Comparison of ENCODE assay signal across 7 mouse cellular contexts in the genomic region with DNA sequence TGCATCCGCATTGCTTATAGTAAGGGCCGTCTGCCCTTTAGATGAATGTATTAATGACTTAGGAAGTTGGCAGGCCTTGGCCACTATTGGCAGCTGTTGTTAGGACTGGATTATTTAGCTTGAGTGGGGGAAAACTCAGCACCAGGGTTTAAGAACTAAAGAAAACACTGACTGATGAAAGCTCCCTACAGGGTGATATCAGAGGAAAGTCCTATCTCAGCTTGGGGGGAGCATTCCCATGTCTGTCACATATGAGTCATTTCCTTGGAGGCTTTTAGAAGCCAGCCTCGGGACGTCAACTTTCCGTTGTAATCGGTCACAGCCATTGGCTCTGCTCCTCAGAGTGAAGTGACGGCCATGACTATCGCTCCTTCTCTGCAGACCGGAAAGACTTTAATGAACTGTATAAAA.
DNase-seq lines count a peak whose midpoint lies in the region; ATAC-seq and TF ChIP-seq lines count a peak whose summit lies in the region.

No protein-coding gene starts in this region.

- no peak overlapping the region for H3K9ac ChIP-seq in liver, embryonic 11.5 days (ENCODE audit: low read depth, low read length)
- no peak overlapping the region for H3K9ac ChIP-seq in heart, postnatal 0 days (replicated peaks; ENCODE audit: low read depth, low read length)
- no peak overlapping the region for H3K9ac ChIP-seq in midbrain, postnatal 0 days (replicated peaks; ENCODE audit: low read length, poor library complexity, severe bottlenecking)

- H3K27ac ChIP-seq in liver, embryonic 11.5 days (ENCODE audit: low read depth, low read length) = no peak overlapping the region
- peak overlapping the region; percentile 28; the same call in 1 of the 2 replicates for H3K27ac ChIP-seq in brown adipose tissue, adult 24 weeks (replicated peaks; ENCODE audit: low read depth, low read length)
- no peak overlapping the region for H3K27ac ChIP-seq in heart, postnatal 0 days (ENCODE audit: low read depth)
- H3K27ac ChIP-seq in midbrain, postnatal 0 days (ENCODE audit: low read depth, low read length) = no peak overlapping the region

- TF ChIP-seq CTCF in heart, postnatal 0 days (IDR thresholded peaks at IDR 0.05; ENCODE audit: low read depth) = no peak
- no peak for TF ChIP-seq CTCF in midbrain, postnatal 0 days (IDR thresholded peaks at IDR 0.05)

- no peak overlapping the region for H3K4me2 ChIP-seq in liver, embryonic 11.5 days
- peak overlapping the region; percentile 2; the same call in 1 of the 2 replicates for H3K4me2 ChIP-seq in heart, postnatal 0 days (ENCODE audit: low read depth, low read length)
- no peak overlapping the region for H3K4me2 ChIP-seq in midbrain, postnatal 0 days (ENCODE audit: low read depth, low read length, poor library complexity, severe bottlenecking)

- no peaks in the 10 kb centered on the region for H3K4me1 ChIP-seq in liver, embryonic 11.5 days (replicated peaks; ENCODE audit: control insufficient read depth, insufficient read depth, low read length)
- peaks cover 3% of the 10 kb centered on the region; the same call in 1 of the 2 replicates for H3K4me1 ChIP-seq in brown adipose tissue, adult 24 weeks (ENCODE audit: control insufficient read depth, insufficient read depth, insufficient read length, low read length)
- no peaks in the 10 kb centered on the region for H3K4me1 ChIP-seq in heart, postnatal 0 days (ENCODE audit: control insufficient read depth, insufficient read depth)
- no peaks in the 10 kb centered on the region for H3K4me1 ChIP-seq in midbrain, postnatal 0 days (ENCODE audit: insufficient read depth, low read length)

- no peaks in the 10 kb centered on the region for H3K27me3 ChIP-seq in liver, embryonic 11.5 days (replicated peaks; ENCODE audit: control insufficient read depth, insufficient read depth, low read length)
- no peaks in the 10 kb centered on the region for H3K27me3 ChIP-seq in heart, postnatal 0 days (ENCODE audit: control insufficient read depth, insufficient read depth, low read length)
- no peaks in the 10 kb centered on the region for H3K27me3 ChIP-seq in midbrain, postnatal 0 days (ENCODE audit: insufficient read depth, low read length)

- no peak; the same call in 1 of the 2 replicates for ATAC-seq in liver, embryonic 11.5 days (replicated peaks; ENCODE audit: low FRiP score)
- peak; percentile 83 for ATAC-seq in heart, postnatal 0 days (ENCODE audit: insufficient read depth, low read depth)
- ATAC-seq in midbrain, postnatal 0 days (ENCODE audit: low FRiP score) = no peak

- 50% methylated on average over 9 of the region's 9 CpGs for WGBS in liver, embryonic 11.5 days
- WGBS in heart, postnatal 0 days = 15% methylated on average over 9 of the region's 9 CpGs
- WGBS in midbrain, postnatal 0 days = 50% methylated on average over 9 of the region's 9 CpGs

- H3K9me3 ChIP-seq in liver, embryonic 11.5 days (ENCODE audit: control insufficient read depth, low read length) = no peaks in the 10 kb centered on the region
- no peaks in the 10 kb centered on the region for H3K9me3 ChIP-seq in heart, postnatal 0 days (replicated peaks; ENCODE audit: control insufficient read depth, low read length)
- no peaks in the 10 kb centered on the region for H3K9me3 ChIP-seq in midbrain, postnatal 0 days (ENCODE audit: low read length)

- peak; percentile 5 for DNase-seq in liver
- no peak for DNase-seq in liver, embryonic 11.5 days (ENCODE audit: low spot score)
- DNase-seq in heart, postnatal 0 days (ENCODE audit: low spot score) = peak; percentile 75
- peak; percentile 56 for DNase-seq in midbrain, postnatal 0 days (ENCODE audit: low spot score)
- DNase-seq in urinary bladder, adult 2 months (ENCODE audit: low spot score) = no peak
- no peak for DNase-seq in spleen, postnatal 10 days (ENCODE audit: low spot score in 2 of 2)

- H3K36me3 ChIP-seq in liver, embryonic 11.5 days (ENCODE audit: control insufficient read depth, insufficient read depth, low read length) = no peaks in the 10 kb centered on the region
- no peaks in the 10 kb centered on the region for H3K36me3 ChIP-seq in heart, postnatal 0 days (replicated peaks; ENCODE audit: control insufficient read depth, insufficient read depth, low read length)
- no peaks in the 10 kb centered on the region for H3K36me3 ChIP-seq in midbrain, postnatal 0 days (ENCODE audit: insufficient read depth, low read length)

- H3K4me3 ChIP-seq in liver, embryonic 11.5 days (ENCODE audit: low read depth, low read length) = no peak overlapping the region
- H3K4me3 ChIP-seq in brown adipose tissue, adult 24 weeks (ENCODE audit: insufficient read depth, low read depth, low read length) = no peak overlapping the region
- H3K4me3 ChIP-seq in heart, postnatal 0 days (ENCODE audit: low read depth, low read length) = no peak overlapping the region
- no peak overlapping the region for H3K4me3 ChIP-seq in midbrain, postnatal 0 days (ENCODE audit: low read depth, low read length)

- TF ChIP-seq EP300 in heart, postnatal 0 days (IDR thresholded peaks at IDR 0.05; ENCODE audit: low read depth) = no peak

Comparison
In these comparisons a context has a peak if more than half of its experiments do, and no peak if none do; other contexts are left out.
1. DNase-seq: peak in liver (single experiment), heart, postnatal 0 days (single experiment) and midbrain, postnatal 0 days (single experiment); none in liver, embryonic 11.5 days (single experiment), urinary bladder, adult 2 months (single experiment) and spleen, postnatal 10 days (0 of 2).